Mouse (Mus musculus): Measurements from ENCODE around the gene Mblac2. TPM values are rescaled to one million over a fixed set of nuclear protein-coding genes. Genes with fewer than 3 reads are reported as not detected.
A peak's percentile ranks its signal among the peaks of the same experiment; 100 is the strongest.
"Not testable (repeated sequence)": the region's sequence is repeated elsewhere in the genome, so short reads cannot be mapped to it uniquely, and the experiment has no call there.

Gene Mblac2
- polyA plus RNA-seq, 1 experiment: 0.62 TPM

DNA sequence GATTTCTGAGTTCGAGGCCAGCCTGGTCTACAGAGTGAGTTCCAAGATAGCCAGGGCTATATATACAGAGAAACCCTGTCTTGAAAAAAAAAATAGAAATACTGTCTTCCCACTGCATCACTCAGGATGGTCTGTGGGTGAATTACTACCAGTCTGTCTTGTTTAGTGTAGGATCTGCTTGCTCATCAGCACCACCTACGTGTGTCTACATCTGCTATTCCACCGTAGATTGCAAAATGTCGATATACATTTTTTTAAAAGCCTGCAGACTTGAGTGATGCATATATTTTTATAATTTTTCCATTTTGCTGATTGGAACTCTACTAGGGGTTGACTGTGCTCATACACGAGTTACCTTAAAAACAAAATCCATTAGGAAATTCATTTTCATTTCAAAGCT, 4.8 kb upstream of the Mblac2 start:
- H3K27me3 ChIP-seq (ENCODE audit: control insufficient read depth, insufficient read depth, insufficient read length): no peaks in the 10 kb centered on the region
- H3K4me3 ChIP-seq: no peak overlapping the region
- no peaks in the 10 kb centered on the region for H3K36me3 ChIP-seq (ENCODE audit: control insufficient read depth, insufficient read depth)

GRCm38 (mm10) chr13:81709805-81710204, 1.3 kb upstream of the Mblac2 start:
- no peak for TF ChIP-seq POLR2AphosphoS2 (IDR thresholded peaks at IDR 0.05; ENCODE audit: insufficient read length, low read depth)
- TF ChIP-seq POLR2A (IDR thresholded peaks at IDR 0.05; ENCODE audit: insufficient read length, low read depth): no peak
- Histone ChIP-seq H3K4me2 (ENCODE audit: low read depth) (peak overlapping the region; percentile 75), H3K79me2 (ENCODE audit: control insufficient read depth, insufficient read depth) (peaks cover 31% of the 10 kb centered on the region), H3K27me3 (ENCODE audit: control insufficient read depth, insufficient read depth, insufficient read length) (no peaks in the 10 kb centered on the region), H3ac (ENCODE audit: control insufficient read depth, insufficient read length) (no peak overlapping the region), H3K4me3 (peak overlapping the region; percentile 59), H3K36me3 (ENCODE audit: control insufficient read depth, insufficient read depth) (no peaks in the 10 kb centered on the region)

More for the DNA sequence above, 4.8 kb upstream of the Mblac2 start:
- Histone ChIP-seq H3K79me2 (ENCODE audit: control insufficient read depth, insufficient read depth) (peaks cover 41% of the 10 kb centered on the region), H3ac (ENCODE audit: control insufficient read depth, insufficient read length) (no peak overlapping the region), H3K4me2 (ENCODE audit: low read depth) (no peak overlapping the region)
- TF ChIP-seq TCF12 (IDR thresholded peaks at IDR 0.05; ENCODE audit: insufficient read depth, poor library complexity, severe bottlenecking) (no peak), MYOG (IDR thresholded peaks at IDR 0.05; ENCODE audit: control insufficient read depth in 1 of 3, insufficient read depth in 1 of 3, insufficient read length in 2 of 3, low read depth in 2 of 3) (no peak), MYOD1 (IDR thresholded peaks at IDR 0.05; ENCODE audit: control insufficient read depth in 1 of 3, insufficient read length in 2 of 3, low read depth in 2 of 3) (no peak), POLR2A (IDR thresholded peaks at IDR 0.05; ENCODE audit: insufficient read length, low read depth) (no peak), TCF3 (IDR thresholded peaks at IDR 0.05; ENCODE audit: insufficient read length, low read depth) (no peak), SRF (IDR thresholded peaks at IDR 0.05; ENCODE audit: control insufficient read depth, insufficient read length, low read depth) (no peak), E2F4 (IDR thresholded peaks at IDR 0.05; ENCODE audit: insufficient read depth) (no peak), MAX (IDR thresholded peaks at IDR 0.05; ENCODE audit: low read depth) (no peak), USF1 (IDR thresholded peaks at IDR 0.05; ENCODE audit: low read depth) (no peak), REST (IDR thresholded peaks at IDR 0.05; ENCODE audit: insufficient read depth, insufficient read length) (no peak), POLR2AphosphoS2 (IDR thresholded peaks at IDR 0.05; ENCODE audit: insufficient read length, low read depth) (no peak), CEBPB (IDR thresholded peaks at IDR 0.05; ENCODE audit: insufficient read depth, poor library complexity, severe bottlenecking) (no peak)

- TF ChIP-seq TCF12 (IDR thresholded peaks at IDR 0.05; ENCODE audit: insufficient read depth, poor library complexity, severe bottlenecking) (no peak), MAX (IDR thresholded peaks at IDR 0.05; ENCODE audit: low read depth) (no peak), REST (IDR thresholded peaks at IDR 0.05; ENCODE audit: insufficient read depth, insufficient read length) (no peak), POLR2AphosphoS2 (IDR thresholded peaks at IDR 0.05; ENCODE audit: insufficient read length, low read depth) (no peak), MYOG (IDR thresholded peaks at IDR 0.05; ENCODE audit: control insufficient read depth in 1 of 3, insufficient read depth in 1 of 3, insufficient read length in 2 of 3, low read depth in 2 of 3) (no peak), POLR2A (IDR thresholded peaks at IDR 0.05; ENCODE audit: insufficient read length, low read depth) (no peak), CEBPB (IDR thresholded peaks at IDR 0.05; ENCODE audit: insufficient read depth, poor library complexity, severe bottlenecking) (no peak), SRF (IDR thresholded peaks at IDR 0.05; ENCODE audit: control insufficient read depth, insufficient read length, low read depth) (no peak), USF1 (IDR thresholded peaks at IDR 0.05; ENCODE audit: low read depth) (no peak), TCF3 (IDR thresholded peaks at IDR 0.05; ENCODE audit: insufficient read length, low read depth) (no peak), MYOD1 (IDR thresholded peaks at IDR 0.05; ENCODE audit: control insufficient read depth in 1 of 3, insufficient read length in 2 of 3, low read depth in 2 of 3) (no peak), E2F4 (IDR thresholded peaks at IDR 0.05; ENCODE audit: insufficient read depth) (no peak)
- Histone ChIP-seq H3K4me3 (peak overlapping the region; percentile 59), H3K4me2 (ENCODE audit: low read depth) (peak overlapping the region; percentile 75), H3ac (ENCODE audit: control insufficient read depth, insufficient read length) (no peak overlapping the region), H3K36me3 (ENCODE audit: control insufficient read depth, insufficient read depth) (no peaks in the 10 kb centered on the region), H3K79me2 (ENCODE audit: control insufficient read depth, insufficient read depth) (peaks cover 28% of the 10 kb centered on the region), H3K27me3 (ENCODE audit: control insufficient read depth, insufficient read depth, insufficient read length) (no peaks in the 10 kb centered on the region)
These were observed 875 bp upstream of the Mblac2 start for GRCm38 (mm10) chr13:81710266-81710665.

DNA sequence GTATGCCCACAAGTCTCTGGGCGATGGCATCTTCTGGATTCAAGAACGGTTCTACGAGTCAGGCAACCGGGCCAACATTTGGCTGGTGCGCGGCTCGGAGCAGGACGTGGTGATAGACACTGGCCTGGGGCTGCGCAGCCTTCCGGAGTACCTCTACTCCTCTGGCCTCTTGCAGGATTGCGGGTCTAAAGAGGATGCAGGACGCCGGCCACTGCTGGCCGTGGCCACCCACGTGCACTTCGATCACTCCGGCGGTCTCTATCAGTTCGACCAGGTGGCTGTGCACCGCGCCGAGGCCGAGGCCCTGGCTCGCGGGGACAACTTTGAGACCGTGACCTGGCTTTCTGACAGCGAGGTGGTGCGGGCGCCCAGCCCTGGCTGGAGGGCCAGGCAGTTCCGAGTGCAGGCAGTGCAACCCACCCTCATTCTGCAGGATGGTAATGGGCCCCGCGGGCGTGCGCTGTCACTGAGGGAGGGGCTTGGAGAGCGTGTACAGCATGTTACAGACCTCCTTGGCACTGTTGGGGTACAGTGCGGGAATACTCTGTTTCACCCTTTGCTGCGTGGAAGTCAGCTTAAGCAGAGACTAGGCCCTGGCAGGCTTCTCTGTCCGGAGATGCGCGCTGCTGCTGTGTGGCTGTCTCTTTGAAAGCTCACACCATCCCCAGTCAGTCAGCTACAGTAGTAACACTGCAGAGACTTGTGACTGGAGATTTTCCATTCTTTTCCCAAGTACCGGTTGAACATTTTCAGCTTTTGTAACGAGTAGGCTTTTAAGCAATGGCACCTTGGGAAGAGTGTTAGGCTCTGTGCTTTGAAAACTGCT, 618 bp downstream of the Mblac2 start:
- peak overlapping the region; percentile 59 for H3K4me3 ChIP-seq
- H3K36me3 ChIP-seq (ENCODE audit: control insufficient read depth, insufficient read depth): no peaks in the 10 kb centered on the region
- H3K4me2 ChIP-seq (ENCODE audit: low read depth): peak overlapping the region; percentile 71
- no peaks in the 10 kb centered on the region for H3K27me3 ChIP-seq (ENCODE audit: control insufficient read depth, insufficient read depth, insufficient read length)
- TF ChIP-seq USF1 (IDR thresholded peaks at IDR 0.05; ENCODE audit: low read depth) (no peak), MAX (IDR thresholded peaks at IDR 0.05; ENCODE audit: low read depth) (no peak), SRF (IDR thresholded peaks at IDR 0.05; ENCODE audit: control insufficient read depth, insufficient read length, low read depth) (no peak), POLR2AphosphoS2 (IDR thresholded peaks at IDR 0.05; ENCODE audit: insufficient read length, low read depth) (no peak), MYOD1 (IDR thresholded peaks at IDR 0.05; ENCODE audit: control insufficient read depth in 1 of 3, insufficient read length in 2 of 3, low read depth in 2 of 3) (no peak), REST (IDR thresholded peaks at IDR 0.05; ENCODE audit: insufficient read depth, insufficient read length) (no peak)
- H3ac ChIP-seq (ENCODE audit: control insufficient read depth, insufficient read length): peak overlapping the region; percentile 29
- peaks cover 19% of the 10 kb centered on the region for H3K79me2 ChIP-seq (ENCODE audit: control insufficient read depth, insufficient read depth)

DNA sequence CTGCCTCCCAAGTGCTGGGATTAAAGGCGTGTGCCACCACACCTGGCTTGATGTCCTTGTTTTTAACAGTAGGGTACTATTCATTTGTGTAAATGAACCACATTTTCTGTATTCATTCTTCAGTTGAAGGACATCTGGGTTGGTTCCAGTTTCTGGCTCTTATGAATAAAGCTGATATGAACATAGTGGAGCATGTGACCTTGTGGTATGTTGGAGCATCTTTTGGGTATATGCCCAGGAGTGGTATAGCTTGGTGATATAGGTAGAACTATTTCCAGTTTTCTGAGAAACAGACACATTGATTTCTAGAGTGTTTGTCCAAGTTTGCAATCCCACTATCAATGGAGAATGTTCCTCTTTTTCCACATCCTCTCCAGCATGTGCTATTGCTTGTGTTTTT, 2.8 kb downstream of the Mblac2 start:
- Histone ChIP-seq H3ac (ENCODE audit: control insufficient read depth, insufficient read length) (no peak overlapping the region), H3K4me2 (ENCODE audit: low read depth) (no peak overlapping the region), H3K4me3 (no peak overlapping the region), H3K27me3 (ENCODE audit: control insufficient read depth, insufficient read depth, insufficient read length) (no peaks in the 10 kb centered on the region), H3K36me3 (ENCODE audit: control insufficient read depth, insufficient read depth) (no peaks in the 10 kb centered on the region), H3K79me2 (ENCODE audit: control insufficient read depth, insufficient read depth) (peaks cover 14% of the 10 kb centered on the region)
- TF ChIP-seq SRF (IDR thresholded peaks at IDR 0.05; ENCODE audit: control insufficient read depth, insufficient read length, low read depth) (no peak), TCF3 (IDR thresholded peaks at IDR 0.05; ENCODE audit: insufficient read length, low read depth) (no peak), MYOD1 (IDR thresholded peaks at IDR 0.05; ENCODE audit: control insufficient read depth in 1 of 3, insufficient read length in 2 of 3, low read depth in 2 of 3) (no peak), TCF12 (IDR thresholded peaks at IDR 0.05; ENCODE audit: insufficient read depth, poor library complexity, severe bottlenecking) (no peak), POLR2AphosphoS2 (IDR thresholded peaks at IDR 0.05; ENCODE audit: insufficient read length, low read depth) (no peak), CEBPB (IDR thresholded peaks at IDR 0.05; ENCODE audit: insufficient read depth, poor library complexity, severe bottlenecking) (no peak), MAX (IDR thresholded peaks at IDR 0.05; ENCODE audit: low read depth) (no peak), USF1 (IDR thresholded peaks at IDR 0.05; ENCODE audit: low read depth) (no peak), E2F4 (IDR thresholded peaks at IDR 0.05; ENCODE audit: insufficient read depth) (no peak), REST (IDR thresholded peaks at IDR 0.05; ENCODE audit: insufficient read depth, insufficient read length) (no peak)

DNA sequence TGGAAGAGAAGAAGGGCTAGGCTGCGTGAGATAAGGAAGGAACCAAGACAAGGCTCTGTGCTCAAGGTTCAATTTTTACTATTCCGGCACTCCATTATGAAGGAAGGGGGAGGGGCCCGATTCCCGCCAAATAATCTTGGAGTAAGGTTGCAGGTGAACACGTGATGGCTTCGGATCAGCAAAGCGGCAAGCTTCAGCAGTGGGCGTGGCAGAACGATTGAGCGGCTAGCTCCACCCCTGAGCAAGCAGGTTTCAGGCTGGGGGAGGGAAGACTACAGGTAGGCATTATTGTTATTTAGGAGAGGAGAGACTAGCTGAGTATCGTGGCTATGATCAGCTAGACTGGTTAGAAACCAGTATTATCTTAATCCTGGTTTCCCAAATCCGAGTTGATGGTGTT, 17.0 kb downstream of the Mblac2 start:
- not testable (repeated sequence) for H3K36me3 ChIP-seq (ENCODE audit: control insufficient read depth, insufficient read depth); H3K4me3 ChIP-seq; H3ac ChIP-seq (ENCODE audit: control insufficient read depth, insufficient read length); H3K79me2 ChIP-seq (ENCODE audit: control insufficient read depth, insufficient read depth); H3K4me2 ChIP-seq (ENCODE audit: low read depth); H3K27me3 ChIP-seq (ENCODE audit: control insufficient read depth, insufficient read depth, insufficient read length)
